Mouse (Mus musculus) embryonic facial prominence, embryonic 10.5 days (tissue): Measurements from ENCODE around the gene Srgap2. TPM values are rescaled to one million over a fixed set of nuclear protein-coding genes. Genes with fewer than 3 reads are reported as not detected.

Experiments used
- DNase-seq: peaks from one replicate; pipeline ENCODE4 v3.0.0-alpha.2; 2017; ENCODE audit warnings: low spot score
- H3K27ac ChIP-seq: fragments of 300-500 bp; sonication (generic); replicated peaks from 2 replicates; pipeline ENCODE4 v1.5.1; 2016; ENCODE audit warnings: mild to moderate bottlenecking
- H3K27me3 ChIP-seq: fragments of 300-500 bp; sonication (generic); replicated peaks from 2 replicates; pipeline ENCODE4 v1.6.1; 2016; ENCODE audit warnings: low read depth, mild to moderate bottlenecking; ENCODE audit not compliant: poor library complexity, severe bottlenecking
- H3K36me3 ChIP-seq: fragments of 300-500 bp; sonication (generic); replicated peaks from 2 replicates; pipeline ENCODE4 v1.6.1; 2016; ENCODE audit warnings: mild to moderate bottlenecking, moderate library complexity
- H3K4me1 ChIP-seq: fragments of 300-500 bp; sonication (generic); 2 replicates; pipeline ENCODE4 v1.6.1; 2016
- H3K4me3 ChIP-seq: fragments of 300-500 bp; sonication (generic); 2 replicates; pipeline ENCODE4 v1.5.1; 2016; ENCODE audit warnings: mild to moderate bottlenecking, moderate library complexity
- H3K9me3 ChIP-seq: fragments of 300-500 bp; sonication (generic); 2 replicates; pipeline ENCODE4 v1.6.1; 2016; ENCODE audit warnings: mild to moderate bottlenecking
- WGBS: fragments of 180-500 bp; shearing (Covaris S2); methylation state at CpG from one replicate; pipeline ENCODE4 v1.1.7; 2016; 5-methylcytosine and 5-hydroxymethylcytosine counted together
- polyA plus RNA-seq: library from polyadenylated mRNA; unstranded; fragments of >200 nt; fragmentation: Nextera tagmentation; extraction: Ambion mirVana; gene quantifications from 2 replicates; pipeline ENCODE4 v1.2.1, GENCODE M21; 2016

Gene Srgap2
- polyA plus RNA-seq, 1 experiment from 2014 or later: 17.5 TPM

GRCm38 (mm10) chr1:131546798-131547690 is 19.9 kb upstream of the Srgap2 start:
- H3K9me3 ChIP-seq: no peaks in the 10 kb centered on the region
- no peaks in the 10 kb centered on the region for H3K27me3 ChIP-seq
- H3K36me3 ChIP-seq: no peaks in the 10 kb centered on the region
- no peak overlapping the region for H3K27ac ChIP-seq
- H3K4me3 ChIP-seq: no peak overlapping the region
- peaks cover 10% of the 10 kb centered on the region for H3K4me1 ChIP-seq
- DNase-seq: no peak
- WGBS: 79% methylated on average over 13 of the region's 13 CpGs

GRCm38 (mm10) chr1:131543886-131544565 is 16.9 kb upstream of the Srgap2 start:
- Histone ChIP-seq H3K36me3 (peaks cover 12% of the 10 kb centered on the region), H3K9me3 (no peaks in the 10 kb centered on the region), H3K27me3 (no peaks in the 10 kb centered on the region), H3K27ac (no peak overlapping the region), H3K4me3 (no peak overlapping the region), H3K4me1 (peaks cover 20% of the 10 kb centered on the region)
- no peak for DNase-seq
- WGBS: 87% methylated on average over 7 of the region's 7 CpGs

DNA sequence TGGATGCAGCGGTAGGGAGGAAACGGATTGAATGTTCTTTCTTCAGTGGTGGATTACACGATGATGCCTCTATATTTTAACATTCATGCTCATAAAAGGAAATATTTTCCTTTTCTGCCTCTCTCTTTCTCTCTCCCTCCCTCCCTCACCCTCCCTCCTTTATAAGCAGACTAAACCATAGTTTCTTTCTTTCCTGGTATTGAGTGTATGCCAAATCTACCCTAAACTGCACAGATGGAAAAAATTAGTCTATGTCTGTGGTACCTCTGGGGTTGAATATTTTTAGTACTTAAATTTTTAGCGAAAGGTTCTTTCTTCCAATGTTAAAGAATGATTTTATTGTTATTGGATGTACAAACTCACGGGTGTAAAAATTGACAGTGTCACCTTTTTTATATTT is 14.8 kb upstream of the Srgap2 start:
- 78% methylated on average over 5 of the region's 5 CpGs for WGBS
- H3K36me3 ChIP-seq: peaks cover 25% of the 10 kb centered on the region
- H3K27ac ChIP-seq: no peak overlapping the region
- H3K4me3 ChIP-seq: no peak overlapping the region
- H3K27me3 ChIP-seq: no peaks in the 10 kb centered on the region
- H3K9me3 ChIP-seq: no peaks in the 10 kb centered on the region
- no peak for DNase-seq
- peaks cover 13% of the 10 kb centered on the region for H3K4me1 ChIP-seq

- Histone ChIP-seq H3K27me3 (no peaks in the 10 kb centered on the region), H3K27ac (no peak overlapping the region), H3K4me3 (no peak overlapping the region), H3K9me3 (no peaks in the 10 kb centered on the region), H3K36me3 (peaks cover 30% of the 10 kb centered on the region), H3K4me1 (peaks cover 13% of the 10 kb centered on the region)
- WGBS: 30% methylated on average over 3 of the region's 3 CpGs
- no peak for DNase-seq
These were observed 14.3 kb upstream of the Srgap2 start for GRCm38 (mm10) chr1:131541431-131541830.

DNA sequence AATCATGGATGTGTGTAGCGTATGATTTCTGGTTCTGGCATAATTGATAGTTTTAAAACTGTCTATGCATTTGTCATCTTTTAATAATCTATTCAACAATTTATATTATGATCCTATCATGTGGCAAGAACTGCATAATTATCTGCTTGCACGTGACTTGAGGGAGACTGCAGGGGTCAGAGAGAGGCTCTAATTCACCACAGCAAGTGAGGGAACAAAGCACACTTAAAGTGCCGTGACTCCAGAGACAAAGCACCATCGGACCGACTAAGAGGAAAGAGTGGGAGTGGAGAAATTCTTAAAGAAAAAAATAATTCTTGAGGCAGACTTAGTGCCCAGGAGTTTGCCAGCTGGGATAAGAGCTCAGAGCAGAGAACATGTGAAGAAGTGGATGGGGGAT is 13.6 kb upstream of the Srgap2 start:
- Histone ChIP-seq H3K4me3 (no peak overlapping the region), H3K4me1 (peaks cover 13% of the 10 kb centered on the region), H3K27ac (no peak overlapping the region), H3K27me3 (no peaks in the 10 kb centered on the region), H3K9me3 (no peaks in the 10 kb centered on the region), H3K36me3 (peaks cover 31% of the 10 kb centered on the region)
- no peak for DNase-seq
- WGBS: 50% methylated on average over 5 of the region's 5 CpGs

GRCm38 (mm10) chr1:131539771-131540170 is 12.6 kb upstream of the Srgap2 start:
- peaks cover 41% of the 10 kb centered on the region for H3K36me3 ChIP-seq
- H3K27me3 ChIP-seq: no peaks in the 10 kb centered on the region
- no peaks in the 10 kb centered on the region for H3K9me3 ChIP-seq
- no peak overlapping the region for H3K27ac ChIP-seq
- 91% methylated on average over 4 of the region's 4 CpGs for WGBS
- peaks cover 13% of the 10 kb centered on the region for H3K4me1 ChIP-seq
- H3K4me3 ChIP-seq: no peak overlapping the region
- no peak for DNase-seq

- H3K4me3 ChIP-seq: peak overlapping the region; percentile 91
- WGBS: 2% methylated on average over 9 of the region's 9 CpGs
- no peaks in the 10 kb centered on the region for H3K9me3 ChIP-seq
- H3K36me3 ChIP-seq: peaks cover 4% of the 10 kb centered on the region
- no peaks in the 10 kb centered on the region for H3K27me3 ChIP-seq
- H3K27ac ChIP-seq: peak overlapping the region; percentile 93
- H3K4me1 ChIP-seq: peaks cover 55% of the 10 kb centered on the region
- DNase-seq: peak; percentile 17
These were observed 1.5 kb upstream of the Srgap2 start for GRCm38 (mm10) chr1:131528561-131529166.

- peak overlapping the region; percentile 93 for H3K27ac ChIP-seq
- H3K4me1 ChIP-seq: peaks cover 61% of the 10 kb centered on the region
- under 1% methylated on average over 34 of the region's 34 CpGs for WGBS
- no peaks in the 10 kb centered on the region for H3K27me3 ChIP-seq
- peak overlapping the region; percentile 91 for H3K4me3 ChIP-seq
- peak; percentile 75 for DNase-seq
- H3K9me3 ChIP-seq: no peaks in the 10 kb centered on the region
- peaks cover 7% of the 10 kb centered on the region; the same call in 1 of the 2 replicates for H3K36me3 ChIP-seq
These were observed 942 bp upstream of the Srgap2 start for GRCm38 (mm10) chr1:131528081-131528507.

- peak overlapping the region; percentile 93 for H3K27ac ChIP-seq
- H3K4me1 ChIP-seq: peaks cover 68% of the 10 kb centered on the region
- H3K4me3 ChIP-seq: peak overlapping the region; percentile 91
- under 1% methylated on average over 81 of the region's 81 CpGs for WGBS
- DNase-seq: peak; percentile 83
- peaks cover 7% of the 10 kb centered on the region; the same call in 1 of the 2 replicates for H3K36me3 ChIP-seq
- no peaks in the 10 kb centered on the region for H3K9me3 ChIP-seq
- no peaks in the 10 kb centered on the region for H3K27me3 ChIP-seq
These were observed 531 bp downstream of the Srgap2 start for GRCm38 (mm10) chr1:131526371-131527270.

GRCm38 (mm10) chr1:131525586-131526271 is 1.4 kb downstream of the Srgap2 start:
- Histone ChIP-seq H3K9me3 (no peaks in the 10 kb centered on the region), H3K27me3 (no peaks in the 10 kb centered on the region), H3K4me3 (peak overlapping the region; percentile 91), H3K36me3 (peaks cover 7% of the 10 kb centered on the region; the same call in 1 of the 2 replicates), H3K27ac (peak overlapping the region; percentile 93), H3K4me1 (peaks cover 64% of the 10 kb centered on the region)
- WGBS: under 1% methylated on average over 41 of the region's 41 CpGs
- peak; percentile 72 for DNase-seq

- peak; percentile 57 for DNase-seq
- H3K27ac ChIP-seq: peak overlapping the region; percentile 93
- WGBS: under 1% methylated on average over 26 of the region's 26 CpGs
- peaks cover 59% of the 10 kb centered on the region for H3K4me1 ChIP-seq
- no peaks in the 10 kb centered on the region for H3K9me3 ChIP-seq
- peak overlapping the region; percentile 91 for H3K4me3 ChIP-seq
- no peaks in the 10 kb centered on the region for H3K27me3 ChIP-seq
- peaks cover 7% of the 10 kb centered on the region; the same call in 1 of the 2 replicates for H3K36me3 ChIP-seq
These were observed 2.0 kb downstream of the Srgap2 start for GRCm38 (mm10) chr1:131525101-131525585.
